Mouse (Mus musculus) erythroblast, embryonic 14.5 days (primary cell): ENCODE results near the gene Pex14.

Experiments
- GATA1 ChIP-seq: IDR thresholded peaks from 2 replicates; pipeline ENCODE4 v1.6.1; 2012; ENCODE audit warnings: low read length, inconsistent platforms, mixed read lengths
- TAL1 ChIP-seq: IDR thresholded peaks from 3 replicates; pipeline ENCODE4 v1.6.1; 2012; ENCODE audit warnings: low read length, inconsistent platforms, mixed read lengths

GRCm38 (mm10) chr4:148935211-148935610, 164.5 kb downstream of the Pex14 start:
- no peak for TF ChIP-seq TAL1
- no peak for TF ChIP-seq GATA1
